Mouse (Mus musculus): ENCODE results near the gene Fam221b. TPM values are rescaled to one million over a fixed set of nuclear protein-coding genes. Genes with fewer than 3 reads are reported as not detected.

Fam221b gene
- total RNA-seq, 2 experiments from 2014 or later = 0.13 TPM; not detected in 1

GRCm38 (mm10) chr4:43656339-43657109, 12.4 kb downstream of the Fam221b start, which contains the start of gene Hint2:
Gene Hint2 (minus strand): TSS chr4:43656466.
- peak; percentile 96 for DNase-seq

- no peak for DNase-seq
Observed at GRCm38 (mm10) chr4:43655656-43656338, 13.1 kb downstream of the Fam221b start.

- no peak for DNase-seq
Observed at GRCm38 (mm10) chr4:43653161-43654015, 15.6 kb downstream of the Fam221b start, which contains the start of gene Spag8. Gene Spag8 (minus strand): TSS chr4:43653594.

- no peak for DNase-seq
Observed at GRCm38 (mm10) chr4:43652726-43653125, 16.2 kb downstream of the Fam221b start.

- no peak for DNase-seq
Observed at GRCm38 (mm10) chr4:43649783-43650182, 19.2 kb downstream of the Fam221b start.

- no peak for DNase-seq
Observed at GRCm38 (mm10) chr4:43640491-43640890, 28.5 kb downstream of the Fam221b start.

- no peak for DNase-seq
Observed at GRCm38 (mm10) chr4:43640076-43640475, 28.9 kb downstream of the Fam221b start.

- DNase-seq = no peak
Observed at GRCm38 (mm10) chr4:43636751-43637150, 32.2 kb downstream of the Fam221b start.

- DNase-seq = no peak
Observed at GRCm38 (mm10) chr4:43634621-43635374, 34.1 kb downstream of the Fam221b start.

GRCm38 (mm10) chr4:43633736-43634135, 35.2 kb downstream of the Fam221b start:
- DNase-seq = no peak

GRCm38 (mm10) chr4:43633296-43633695, 35.6 kb downstream of the Fam221b start:
- no peak for DNase-seq

GRCm38 (mm10) chr4:43631956-43632920, 36.7 kb downstream of the Fam221b start:
- DNase-seq = peak; percentile 41

GRCm38 (mm10) chr4:43631046-43631955, 37.6 kb downstream of the Fam221b start, which contains the start of gene Npr2:
Gene Npr2 (plus strand): TSS chr4:43631935.
- DNase-seq = peak; percentile 60

GRCm38 (mm10) chr4:43630671-43631045, 38.3 kb downstream of the Fam221b start:
- no peak for DNase-seq

- DNase-seq = peak; percentile 61
Observed at GRCm38 (mm10) chr4:43630030-43630581, 38.8 kb downstream of the Fam221b start.

- DNase-seq = no peak
Observed at GRCm38 (mm10) chr4:43629106-43629817, 39.7 kb downstream of the Fam221b start.

GRCm38 (mm10) chr4:43620146-43620778, 48.7 kb downstream of the Fam221b start:
- DNase-seq = no peak

Measured in gastrocnemius, postnatal 25 days (tissue).